Mouse (Mus musculus): ENCODE measurements around the gene Gm26657. TPM values are rescaled to one million over a fixed set of nuclear protein-coding genes. Genes with fewer than 3 reads are reported as not detected.

Gene Gm26657
- polyA plus RNA-seq, 1 experiment from 2014 or later = not detected

GRCm38 (mm10) chr4:56746345-56746744 is 6.5 kb downstream of the Gm26657 start:
- no peak overlapping the region for H3K4me2 ChIP-seq (replicated peaks; ENCODE audit: low read depth, low read length)
- 96% methylated on average over 2 of the region's 2 CpGs for WGBS
- H3K27me3 ChIP-seq (ENCODE audit: control insufficient read depth, insufficient read depth, low read length) = no peaks in the 10 kb centered on the region
- peaks cover 7% of the 10 kb centered on the region; the same call in 1 of the 2 replicates for H3K36me3 ChIP-seq (ENCODE audit: control insufficient read depth, insufficient read depth, low read length)
- no peak overlapping the region for H3K27ac ChIP-seq (ENCODE audit: low read depth, low read length)
- DNase-seq (ENCODE audit: low spot score) (no peak), ATAC-seq (ENCODE audit: low FRiP score) (no peak)
- H3K9ac ChIP-seq (ENCODE audit: low read depth, low read length) = no peak overlapping the region
- H3K4me3 ChIP-seq (ENCODE audit: low read depth, low read length) = no peak overlapping the region
- no peaks in the 10 kb centered on the region for H3K4me1 ChIP-seq (replicated peaks; ENCODE audit: control insufficient read depth, insufficient read depth, low read length)
- H3K9me3 ChIP-seq (ENCODE audit: control insufficient read depth, low read length) = no peaks in the 10 kb centered on the region

- no peak overlapping the region for H3K4me3 ChIP-seq (ENCODE audit: low read depth, low read length)
- no peak overlapping the region for H3K4me2 ChIP-seq (replicated peaks; ENCODE audit: low read depth, low read length)
- no peaks in the 10 kb centered on the region for H3K4me1 ChIP-seq (replicated peaks; ENCODE audit: control insufficient read depth, insufficient read depth, low read length)
- peaks cover 10% of the 10 kb centered on the region for H3K36me3 ChIP-seq (ENCODE audit: control insufficient read depth, insufficient read depth, low read length)
- DNase-seq (ENCODE audit: low spot score) (no peak), ATAC-seq (ENCODE audit: low FRiP score) (no peak)
- 98% methylated on average over 9 of the region's 9 CpGs for WGBS
- no peak overlapping the region for H3K9ac ChIP-seq (ENCODE audit: low read depth, low read length)
- H3K27me3 ChIP-seq (ENCODE audit: control insufficient read depth, insufficient read depth, low read length) = no peaks in the 10 kb centered on the region
- no peak overlapping the region for H3K27ac ChIP-seq (ENCODE audit: low read depth, low read length)
- no peaks in the 10 kb centered on the region for H3K9me3 ChIP-seq (ENCODE audit: control insufficient read depth, low read length)
Measured at GRCm38 (mm10) chr4:56747456-56747855, 7.6 kb downstream of the Gm26657 start.

- Histone ChIP-seq H3K9me3 (ENCODE audit: control insufficient read depth, low read length) (no peaks in the 10 kb centered on the region), H3K4me3 (ENCODE audit: low read depth, low read length) (no peak overlapping the region), H3K9ac (ENCODE audit: low read depth, low read length) (no peak overlapping the region), H3K4me2 (replicated peaks; ENCODE audit: low read depth, low read length) (no peak overlapping the region), H3K36me3 (ENCODE audit: control insufficient read depth, insufficient read depth, low read length) (peaks cover 30% of the 10 kb centered on the region), H3K4me1 (replicated peaks; ENCODE audit: control insufficient read depth, insufficient read depth, low read length) (no peaks in the 10 kb centered on the region), H3K27ac (ENCODE audit: low read depth, low read length) (no peak overlapping the region), H3K27me3 (ENCODE audit: control insufficient read depth, insufficient read depth, low read length) (no peaks in the 10 kb centered on the region)
- ATAC-seq (ENCODE audit: low FRiP score) (no peak), DNase-seq (ENCODE audit: low spot score) (no peak)
- 94% methylated on average over 5 of the region's 5 CpGs for WGBS
Measured at GRCm38 (mm10) chr4:56756021-56756420, 16.2 kb downstream of the Gm26657 start.

GRCm38 (mm10) chr4:56756966-56757600 is 17.2 kb downstream of the Gm26657 start:
- peaks cover 24% of the 10 kb centered on the region for H3K36me3 ChIP-seq (ENCODE audit: control insufficient read depth, insufficient read depth, low read length)
- ATAC-seq (ENCODE audit: low FRiP score) (no peak), DNase-seq (ENCODE audit: low spot score) (no peak)
- H3K4me3 ChIP-seq (ENCODE audit: low read depth, low read length) = no peak overlapping the region
- H3K4me2 ChIP-seq (replicated peaks; ENCODE audit: low read depth, low read length) = no peak overlapping the region
- H3K27me3 ChIP-seq (ENCODE audit: control insufficient read depth, insufficient read depth, low read length) = no peaks in the 10 kb centered on the region
- H3K9ac ChIP-seq (ENCODE audit: low read depth, low read length) = no peak overlapping the region
- H3K9me3 ChIP-seq (ENCODE audit: control insufficient read depth, low read length) = no peaks in the 10 kb centered on the region
- WGBS = 93% methylated on average over 10 of the region's 10 CpGs
- no peaks in the 10 kb centered on the region for H3K4me1 ChIP-seq (replicated peaks; ENCODE audit: control insufficient read depth, insufficient read depth, low read length)
- H3K27ac ChIP-seq (ENCODE audit: low read depth, low read length) = no peak overlapping the region

GRCm38 (mm10) chr4:56757693-56758092 is 17.8 kb downstream of the Gm26657 start:
- no peak overlapping the region for H3K27ac ChIP-seq (ENCODE audit: low read depth, low read length)
- DNase-seq (ENCODE audit: low spot score) (no peak), ATAC-seq (ENCODE audit: low FRiP score) (no peak)
- H3K4me3 ChIP-seq (ENCODE audit: low read depth, low read length) = no peak overlapping the region
- no peaks in the 10 kb centered on the region for H3K27me3 ChIP-seq (ENCODE audit: control insufficient read depth, insufficient read depth, low read length)
- H3K4me2 ChIP-seq (replicated peaks; ENCODE audit: low read depth, low read length) = no peak overlapping the region
- no peaks in the 10 kb centered on the region for H3K9me3 ChIP-seq (ENCODE audit: control insufficient read depth, low read length)
- no peak overlapping the region for H3K9ac ChIP-seq (ENCODE audit: low read depth, low read length)
- H3K36me3 ChIP-seq (ENCODE audit: control insufficient read depth, insufficient read depth, low read length) = peaks cover 24% of the 10 kb centered on the region
- H3K4me1 ChIP-seq (replicated peaks; ENCODE audit: control insufficient read depth, insufficient read depth, low read length) = no peaks in the 10 kb centered on the region
- WGBS = 100% methylated on average over 1 of the region's 1 CpGs

GRCm38 (mm10) chr4:56767861-56768284 is 28.0 kb downstream of the Gm26657 start:
- H3K9me3 ChIP-seq (ENCODE audit: control insufficient read depth, low read length) = no peaks in the 10 kb centered on the region

GRCm38 (mm10) chr4:56768913-56769312 is 29.0 kb downstream of the Gm26657 start:
- Histone ChIP-seq H3K27me3 (ENCODE audit: control insufficient read depth, insufficient read depth, low read length) (no peaks in the 10 kb centered on the region), H3K4me1 (replicated peaks; ENCODE audit: control insufficient read depth, insufficient read depth, low read length) (no peaks in the 10 kb centered on the region), H3K4me3 (ENCODE audit: low read depth, low read length) (no peak overlapping the region), H3K4me2 (replicated peaks; ENCODE audit: low read depth, low read length) (no peak overlapping the region), H3K27ac (ENCODE audit: low read depth, low read length) (no peak overlapping the region), H3K9me3 (ENCODE audit: control insufficient read depth, low read length) (no peaks in the 10 kb centered on the region), H3K9ac (ENCODE audit: low read depth, low read length) (no peak overlapping the region), H3K36me3 (ENCODE audit: control insufficient read depth, insufficient read depth, low read length) (peaks cover 16% of the 10 kb centered on the region)
- DNase-seq (ENCODE audit: low spot score) (no peak), ATAC-seq (ENCODE audit: low FRiP score) (no peak)
- 98% methylated on average over 7 of the region's 7 CpGs for WGBS

More at GRCm38 (mm10) chr4:56767861-56768284, 28.0 kb downstream of the Gm26657 start:
- Histone ChIP-seq H3K4me3 (ENCODE audit: low read depth, low read length) (no peak overlapping the region), H3K27ac (ENCODE audit: low read depth, low read length) (no peak overlapping the region), H3K4me1 (replicated peaks; ENCODE audit: control insufficient read depth, insufficient read depth, low read length) (no peaks in the 10 kb centered on the region), H3K36me3 (ENCODE audit: control insufficient read depth, insufficient read depth, low read length) (peaks cover 13% of the 10 kb centered on the region), H3K9ac (ENCODE audit: low read depth, low read length) (no peak overlapping the region), H3K27me3 (ENCODE audit: control insufficient read depth, insufficient read depth, low read length) (no peaks in the 10 kb centered on the region), H3K4me2 (replicated peaks; ENCODE audit: low read depth, low read length) (no peak overlapping the region)
- 80% methylated on average over 5 of the region's 5 CpGs for WGBS
- DNase-seq (ENCODE audit: low spot score) (no peak), ATAC-seq (ENCODE audit: low FRiP score) (no peak)

GRCm38 (mm10) chr4:56771065-56771464 is 31.2 kb downstream of the Gm26657 start:
- ATAC-seq (ENCODE audit: low FRiP score) = no peak
- no peaks in the 10 kb centered on the region for H3K4me1 ChIP-seq (replicated peaks; ENCODE audit: control insufficient read depth, insufficient read depth, low read length)
- no peak overlapping the region for H3K4me3 ChIP-seq (ENCODE audit: low read depth, low read length)
- DNase-seq (ENCODE audit: low spot score) = no peak
- WGBS = 75% methylated on average over 1 of the region's 1 CpGs
- no peaks in the 10 kb centered on the region for H3K9me3 ChIP-seq (ENCODE audit: control insufficient read depth, low read length)
- peaks cover 19% of the 10 kb centered on the region for H3K36me3 ChIP-seq (ENCODE audit: control insufficient read depth, insufficient read depth, low read length)
- H3K27ac ChIP-seq (ENCODE audit: low read depth, low read length) = no peak overlapping the region
- H3K4me2 ChIP-seq (replicated peaks; ENCODE audit: low read depth, low read length) = no peak overlapping the region
- no peaks in the 10 kb centered on the region for H3K27me3 ChIP-seq (ENCODE audit: control insufficient read depth, insufficient read depth, low read length)
- H3K9ac ChIP-seq (ENCODE audit: low read depth, low read length) = no peak overlapping the region
